Mouse (Mus musculus) kidney, embryonic 15.5 days (tissue): ENCODE measurements at regions not wholly inside any gene's neighbourhood (a gene's known extent, or its start where the extent isn't known, plus 50 kb on each side); places are given as distances from the start of the nearest gene placed in this dataset.
A peak's percentile ranks its signal among the peaks of the same experiment; 100 is the strongest.
"Not testable (repeated sequence)": the region's sequence is repeated elsewhere in the genome, so short reads cannot be mapped to it uniquely, and the experiment has no call there.

Source experiments
- ATAC-seq: fragments of 200-750 bp; cut with Nextera tagmentation; replicated peaks from 2 replicates; pipeline ENCODE4 v1.8.0; 2017; ENCODE audit warnings: moderate TSS enrichment; ENCODE audit not compliant: low FRiP score
- H3K27ac ChIP-seq: fragments of 300-500 bp; sonication (generic); 2 replicates; pipeline ENCODE4 v1.5.1; 2015; ENCODE audit warnings: mild to moderate bottlenecking, inconsistent platforms
- H3K27me3 ChIP-seq: fragments of 300-500 bp; sonication (generic); 2 replicates; pipeline ENCODE4 v1.6.1; 2015; ENCODE audit warnings: inconsistent platforms
- H3K36me3 ChIP-seq: fragments of 300-500 bp; sonication (generic); 2 replicates; pipeline ENCODE4 v1.6.1; 2015; ENCODE audit warnings: inconsistent platforms
- H3K4me1 ChIP-seq: fragments of 300-500 bp; sonication (generic); 2 replicates; pipeline ENCODE4 v1.6.1; 2015; ENCODE audit warnings: inconsistent platforms
- H3K4me2 ChIP-seq: fragments of 300-500 bp; sonication (generic); 2 replicates; pipeline ENCODE4 v1.6.1; 2015; ENCODE audit warnings: moderate library complexity, mild to moderate bottlenecking, inconsistent platforms
- H3K4me3 ChIP-seq: fragments of 300-500 bp; sonication (generic); replicated peaks from 2 replicates; pipeline ENCODE4 v1.5.1; 2015; ENCODE audit warnings: mild to moderate bottlenecking, inconsistent platforms
- H3K9ac ChIP-seq: fragments of 300-500 bp; sonication (generic); 2 replicates; pipeline ENCODE4 v1.6.1; 2015; ENCODE audit warnings: mild to moderate bottlenecking, inconsistent platforms
- H3K9me3 ChIP-seq: fragments of 300-500 bp; sonication (generic); replicated peaks from 2 replicates; pipeline ENCODE4 v1.6.1; 2016; ENCODE audit warnings: inconsistent platforms
- WGBS: fragments of 180-500 bp; shearing (Covaris S2); methylation state at CpG from one replicate; pipeline ENCODE4 v1.1.7; 2015; ENCODE audit warnings: mixed read lengths; 5-methylcytosine and 5-hydroxymethylcytosine counted together

- H3K27ac ChIP-seq: peak overlapping the region; percentile 27; the same call in 1 of the 2 replicates
- H3K9me3 ChIP-seq: no peaks in the 10 kb centered on the region
- no peak overlapping the region for H3K4me3 ChIP-seq
- ATAC-seq: peak; percentile 56; the same call in 1 of the 2 replicates
- no peak overlapping the region for H3K9ac ChIP-seq
- 24% methylated on average over 7 of the region's 7 CpGs for WGBS
- H3K4me1 ChIP-seq: peaks cover 22% of the 10 kb centered on the region
- no peaks in the 10 kb centered on the region for H3K27me3 ChIP-seq
- no peaks in the 10 kb centered on the region for H3K36me3 ChIP-seq
- H3K4me2 ChIP-seq: 0 out of 2 replicates have a peak overlapping the region, but pooled peaks have one; percentile 0
Observed at GRCm38 (mm10) chr12:27946866-27947459, 604.6 kb upstream of the Sox11 start.

- 30% methylated on average over 2 of the region's 2 CpGs for WGBS
- Histone ChIP-seq H3K27me3 (no peaks in the 10 kb centered on the region), H3K36me3 (no peaks in the 10 kb centered on the region), H3K4me2 (no peak overlapping the region), H3K4me3 (no peak overlapping the region), H3K27ac (no peak overlapping the region), H3K4me1 (peaks cover 22% of the 10 kb centered on the region), H3K9ac (no peak overlapping the region), H3K9me3 (no peaks in the 10 kb centered on the region)
- no peak for ATAC-seq
Observed at GRCm38 (mm10) chr12:27945411-27945810, 603.0 kb upstream of the Sox11 start.

GRCm38 (mm10) chr12:27941053-27941452, 598.7 kb upstream of the Sox11 start:
- ATAC-seq: 0 out of 2 replicates have a peak, but pooled peaks have one; percentile 40
- 28% methylated on average over 1 of the region's 1 CpGs for WGBS
- no peaks in the 10 kb centered on the region for H3K27me3 ChIP-seq
- no peak overlapping the region for H3K27ac ChIP-seq
- no peaks in the 10 kb centered on the region for H3K4me1 ChIP-seq
- H3K36me3 ChIP-seq: no peaks in the 10 kb centered on the region
- H3K4me3 ChIP-seq: no peak overlapping the region
- no peak overlapping the region for H3K9ac ChIP-seq
- no peak overlapping the region for H3K4me2 ChIP-seq
- H3K9me3 ChIP-seq: no peaks in the 10 kb centered on the region

DNA sequence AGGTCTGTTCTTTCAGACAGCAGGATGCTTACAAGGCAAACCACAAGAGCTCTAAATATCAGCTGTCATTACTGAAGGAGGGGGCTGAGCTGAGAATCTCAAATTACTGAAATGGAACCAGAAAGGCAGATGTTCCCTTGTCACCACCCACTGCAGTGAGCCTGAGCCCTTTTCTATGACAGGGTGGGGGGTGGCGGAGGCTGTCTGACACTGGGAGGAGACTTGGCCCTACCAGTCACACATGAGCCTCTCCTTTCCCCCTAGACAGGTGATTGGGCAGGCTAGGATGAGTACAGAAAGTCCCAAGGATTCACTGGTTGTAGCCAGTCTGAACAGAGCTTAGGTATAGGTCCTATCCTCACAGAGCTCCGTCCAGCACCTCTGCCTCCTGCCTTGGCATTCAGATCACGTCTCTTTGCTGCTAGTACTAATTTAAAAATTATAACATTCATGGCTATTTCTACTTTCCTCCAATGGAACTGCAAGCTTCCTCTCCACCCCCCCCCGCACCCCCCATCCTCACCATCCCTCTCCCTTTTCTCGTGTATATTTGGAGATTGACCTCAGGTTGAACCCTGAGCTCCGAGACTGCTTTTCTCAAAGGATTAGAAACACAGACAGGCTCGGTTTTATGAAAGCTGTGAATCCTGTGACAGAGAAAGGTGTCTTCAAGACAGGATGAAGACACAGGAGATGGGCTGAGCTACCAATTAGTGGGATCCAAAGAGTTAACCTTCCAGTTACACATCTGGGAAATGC, 590.2 kb upstream of the Sox11 start:
- no peak overlapping the region for H3K9ac ChIP-seq
- peaks cover 18% of the 10 kb centered on the region for H3K4me1 ChIP-seq
- 30% methylated on average over 7 of the region's 7 CpGs for WGBS
- no peak overlapping the region for H3K4me3 ChIP-seq
- H3K36me3 ChIP-seq: no peaks in the 10 kb centered on the region
- no peaks in the 10 kb centered on the region for H3K9me3 ChIP-seq
- peak; percentile 72 for ATAC-seq
- no peaks in the 10 kb centered on the region for H3K27me3 ChIP-seq
- H3K4me2 ChIP-seq: no peak overlapping the region
- H3K27ac ChIP-seq: no peak overlapping the region

GRCm38 (mm10) chr12:27928366-27928963, 586.1 kb upstream of the Sox11 start:
- Histone ChIP-seq H3K9ac (no peak overlapping the region), H3K4me3 (no peak overlapping the region), H3K27me3 (no peaks in the 10 kb centered on the region), H3K4me1 (peaks cover 18% of the 10 kb centered on the region), H3K36me3 (no peaks in the 10 kb centered on the region), H3K27ac (no peak overlapping the region), H3K4me2 (no peak overlapping the region), H3K9me3 (no peaks in the 10 kb centered on the region)
- peak; percentile 60 for ATAC-seq
- 35% methylated on average over 11 of the region's 11 CpGs for WGBS

DNA sequence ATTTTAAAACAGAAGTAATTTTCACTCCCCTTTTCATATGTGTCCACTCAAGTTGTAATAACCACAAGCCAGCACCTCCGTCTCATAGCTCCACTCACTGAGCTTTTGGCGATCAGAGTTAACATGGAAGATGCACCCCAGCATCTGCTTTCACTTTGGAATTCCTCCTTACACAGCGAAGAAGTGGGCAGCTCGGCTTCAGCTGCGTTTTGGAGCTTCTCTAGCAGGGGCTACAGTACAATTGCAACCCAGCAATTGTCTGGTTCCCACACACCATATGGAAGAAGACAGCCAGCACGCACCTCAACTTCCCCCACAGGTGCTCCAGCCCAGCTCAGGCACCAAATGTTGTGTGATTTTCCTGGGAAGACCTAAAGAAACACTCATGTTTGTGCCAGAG, 584.4 kb upstream of the Sox11 start:
- Histone ChIP-seq H3K27me3 (no peaks in the 10 kb centered on the region), H3K4me3 (no peak overlapping the region), H3K4me2 (no peak overlapping the region), H3K27ac (no peak overlapping the region), H3K36me3 (no peaks in the 10 kb centered on the region), H3K4me1 (peaks cover 10% of the 10 kb centered on the region), H3K9ac (no peak overlapping the region), H3K9me3 (no peaks in the 10 kb centered on the region)
- 87% methylated on average over 6 of the region's 6 CpGs for WGBS
- ATAC-seq: no peak

GRCm38 (mm10) chr12:27920607-27921006, 578.2 kb upstream of the Sox11 start:
- 61% methylated on average over 1 of the region's 1 CpGs for WGBS
- no peak overlapping the region for H3K27ac ChIP-seq
- no peak overlapping the region for H3K4me3 ChIP-seq
- 0 out of 2 replicates have a peak, but pooled peaks cover 3% of the 10 kb centered on the region for H3K4me1 ChIP-seq
- no peaks in the 10 kb centered on the region for H3K27me3 ChIP-seq
- H3K9me3 ChIP-seq: no peaks in the 10 kb centered on the region
- H3K36me3 ChIP-seq: no peaks in the 10 kb centered on the region
- no peak overlapping the region for H3K4me2 ChIP-seq
- H3K9ac ChIP-seq: no peak overlapping the region
- ATAC-seq: no peak

- ATAC-seq: peak; percentile 54
- Histone ChIP-seq H3K4me2 (no peak overlapping the region), H3K9ac (no peak overlapping the region), H3K4me1 (0 out of 2 replicates have a peak, but pooled peaks cover 3% of the 10 kb centered on the region), H3K27me3 (no peaks in the 10 kb centered on the region), H3K9me3 (no peaks in the 10 kb centered on the region), H3K4me3 (no peak overlapping the region), H3K36me3 (no peaks in the 10 kb centered on the region), H3K27ac (no peak overlapping the region)
- 11% methylated on average over 3 of the region's 3 CpGs for WGBS
Observed at GRCm38 (mm10) chr12:27916401-27916920, 574.1 kb upstream of the Sox11 start.

GRCm38 (mm10) chr12:27909417-27910100, 567.2 kb upstream of the Sox11 start:
- no peak overlapping the region for H3K9ac ChIP-seq
- no peak for ATAC-seq
- H3K27ac ChIP-seq: no peak overlapping the region
- no peak overlapping the region for H3K4me2 ChIP-seq
- WGBS: 90% methylated on average over 5 of the region's 5 CpGs
- H3K9me3 ChIP-seq: no peaks in the 10 kb centered on the region
- H3K36me3 ChIP-seq: no peaks in the 10 kb centered on the region
- H3K4me3 ChIP-seq: no peak overlapping the region
- H3K4me1 ChIP-seq: no peaks in the 10 kb centered on the region
- no peaks in the 10 kb centered on the region for H3K27me3 ChIP-seq

- not testable (repeated sequence) for H3K4me2 ChIP-seq, ATAC-seq
Observed at GRCm38 (mm10) chr12:27896682-27897081, 554.3 kb upstream of the Sox11 start.

GRCm38 (mm10) chr12:27881720-27882119, 539.3 kb upstream of the Sox11 start:
- Histone ChIP-seq H3K4me3 (no peak overlapping the region), H3K4me1 (peaks cover 4% of the 10 kb centered on the region; the same call in 1 of the 2 replicates), H3K9ac (no peak overlapping the region), H3K9me3 (no peaks in the 10 kb centered on the region), H3K4me2 (no peak overlapping the region), H3K27me3 (no peaks in the 10 kb centered on the region), H3K36me3 (no peaks in the 10 kb centered on the region), H3K27ac (no peak overlapping the region)
- 15% methylated on average over 4 of the region's 4 CpGs for WGBS
- no peak for ATAC-seq

More at GRCm38 (mm10) chr12:27896682-27897081, 554.3 kb upstream of the Sox11 start:
- not testable (repeated sequence) for H3K9me3 ChIP-seq, H3K36me3 ChIP-seq, H3K9ac ChIP-seq, H3K27me3 ChIP-seq, H3K4me1 ChIP-seq, H3K4me3 ChIP-seq, H3K27ac ChIP-seq

- no peak overlapping the region for H3K27ac ChIP-seq
- H3K27me3 ChIP-seq: no peaks in the 10 kb centered on the region
- no peaks in the 10 kb centered on the region for H3K9me3 ChIP-seq
- H3K4me3 ChIP-seq: no peak overlapping the region
- no peaks in the 10 kb centered on the region for H3K4me1 ChIP-seq
- no peaks in the 10 kb centered on the region for H3K36me3 ChIP-seq
- ATAC-seq: no peak
- no peak overlapping the region for H3K9ac ChIP-seq
- no peak overlapping the region for H3K4me2 ChIP-seq
- WGBS: 52% methylated on average over 1 of the region's 1 CpGs
Observed at GRCm38 (mm10) chr12:27866421-27866820, 524.0 kb upstream of the Sox11 start.
